Mouse (Mus musculus): Measurements from ENCODE around the gene Vkorc1. TPM values are rescaled to one million over a fixed set of nuclear protein-coding genes. Genes with fewer than 3 reads are reported as not detected.
A peak's percentile ranks its signal among the peaks of the same experiment; 100 is the strongest.
"Not testable (repeated sequence)": the region's sequence is repeated elsewhere in the genome, so short reads cannot be mapped to it uniquely, and the experiment has no call there.

Vkorc1 gene
- 286 and 318 TPM in 2 replicates for polyA plus RNA-seq (2014; fragmentation: Nextera tagmentation; extraction: Ambion mirVana)

- H3K9ac ChIP-seq (ENCODE audit: low read depth, low read length): peak within 1 kb of the TSS; percentile 79
- H3K27me3 ChIP-seq (replicated peaks; ENCODE audit: control insufficient read depth, insufficient read depth, low read length): no peaks in the 10 kb centered on the region
- peak within 1 kb of the TSS; percentile 57 for H3K4me3 ChIP-seq (ENCODE audit: low read depth, low read length)
- peaks cover 7% of the 10 kb centered on the region; the same call in 1 of the 2 replicates for H3K4me1 ChIP-seq (ENCODE audit: control insufficient read depth, insufficient read depth, low read length)
- peak within 1 kb of the TSS; percentile 74 for H3K27ac ChIP-seq (replicated peaks; ENCODE audit: low read depth, low read length)
- DNase-seq (ENCODE audit: low spot score) (peak; percentile 99), ATAC-seq (ENCODE audit: low read depth) (peak; percentile 97)
- peaks cover 20% of the 10 kb centered on the region for H3K36me3 ChIP-seq (ENCODE audit: control insufficient read depth, insufficient read depth, low read length)
- under 1% methylated on average over 25 of the region's 26 CpGs for WGBS
- H3K9me3 ChIP-seq (ENCODE audit: control insufficient read depth, low read length): no peaks in the 10 kb centered on the region
- peak within 1 kb of the TSS; percentile 82 for H3K4me2 ChIP-seq (ENCODE audit: low read depth, low read length)
These were observed at the start of gene Vkorc1, which contains the start of gene Gm21974 for GRCm38 (mm10) chr7:127895442-127895841. Gene Vkorc1 (minus strand): TSS chr7:127895617. Gene Gm21974 (minus strand): TSS chr7:127895454.

GRCm38 (mm10) chr7:127944614-127945013, 49.2 kb upstream of the Vkorc1 start:
- no peaks in the 10 kb centered on the region for H3K4me1 ChIP-seq (ENCODE audit: control insufficient read depth, insufficient read depth, low read length)
- H3K4me3 ChIP-seq (ENCODE audit: low read depth, low read length): 0 out of 2 replicates have a peak overlapping the region, but pooled peaks have one; percentile 10
- no peak overlapping the region for H3K27ac ChIP-seq (replicated peaks; ENCODE audit: low read depth, low read length)
- H3K9ac ChIP-seq (ENCODE audit: low read depth, low read length): peak overlapping the region; percentile 31; the same call in 1 of the 2 replicates
- DNase-seq (ENCODE audit: low spot score): no peak
- peak; percentile 62; the same call in 1 of the 2 replicates for ATAC-seq (ENCODE audit: low read depth)
- H3K27me3 ChIP-seq (replicated peaks; ENCODE audit: control insufficient read depth, insufficient read depth, low read length): peaks cover 29% of the 10 kb centered on the region
- H3K36me3 ChIP-seq (ENCODE audit: control insufficient read depth, insufficient read depth, low read length): no peaks in the 10 kb centered on the region
- H3K9me3 ChIP-seq (ENCODE audit: control insufficient read depth, low read length): no peaks in the 10 kb centered on the region
- peak overlapping the region; percentile 29 for H3K4me2 ChIP-seq (ENCODE audit: low read depth, low read length)
- WGBS: 14% methylated on average over 23 of the region's 23 CpGs

GRCm38 (mm10) chr7:127942097-127942496, 46.7 kb upstream of the Vkorc1 start:
- not testable (repeated sequence) for H3K4me2 ChIP-seq (ENCODE audit: low read depth, low read length); ATAC-seq (ENCODE audit: low read depth)
- WGBS: 53% methylated on average over 2 of the region's 2 CpGs

GRCm38 (mm10) chr7:127936216-127936884, 40.9 kb upstream of the Vkorc1 start:
- no peaks in the 10 kb centered on the region for H3K36me3 ChIP-seq (ENCODE audit: control insufficient read depth, insufficient read depth, low read length)
- DNase-seq (ENCODE audit: low spot score): no peak
- H3K9me3 ChIP-seq (ENCODE audit: control insufficient read depth, low read length): no peaks in the 10 kb centered on the region
- peak overlapping the region; percentile 68 for H3K9ac ChIP-seq (ENCODE audit: low read depth, low read length)
- ATAC-seq (ENCODE audit: low read depth): no peak
- H3K4me3 ChIP-seq (ENCODE audit: low read depth, low read length): peak overlapping the region; percentile 77
- peak overlapping the region; percentile 81 for H3K4me2 ChIP-seq (ENCODE audit: low read depth, low read length)
- H3K27ac ChIP-seq (replicated peaks; ENCODE audit: low read depth, low read length): no peak overlapping the region
- H3K4me1 ChIP-seq (ENCODE audit: control insufficient read depth, insufficient read depth, low read length): peaks cover 12% of the 10 kb centered on the region
- no peaks in the 10 kb centered on the region for H3K27me3 ChIP-seq (replicated peaks; ENCODE audit: control insufficient read depth, insufficient read depth, low read length)
- WGBS: 57% methylated on average over 18 of the region's 18 CpGs

More at GRCm38 (mm10) chr7:127942097-127942496, 46.7 kb upstream of the Vkorc1 start:
- H3K9me3 ChIP-seq (ENCODE audit: control insufficient read depth, low read length); H3K9ac ChIP-seq (ENCODE audit: low read depth, low read length); H3K4me3 ChIP-seq (ENCODE audit: low read depth, low read length); DNase-seq (ENCODE audit: low spot score); H3K27ac ChIP-seq (replicated peaks; ENCODE audit: low read depth, low read length); H3K4me1 ChIP-seq (ENCODE audit: control insufficient read depth, insufficient read depth, low read length); H3K36me3 ChIP-seq (ENCODE audit: control insufficient read depth, insufficient read depth, low read length): not testable (repeated sequence)
- peaks cover 29% of the 10 kb centered on the region for H3K27me3 ChIP-seq (replicated peaks; ENCODE audit: control insufficient read depth, insufficient read depth, low read length)

- ATAC-seq (ENCODE audit: low read depth) (peak; percentile 31), DNase-seq (ENCODE audit: low spot score) (peak; percentile 29)
- Histone ChIP-seq H3K4me1 (ENCODE audit: control insufficient read depth, insufficient read depth, low read length) (peaks cover 13% of the 10 kb centered on the region), H3K36me3 (ENCODE audit: control insufficient read depth, insufficient read depth, low read length) (no peaks in the 10 kb centered on the region), H3K9me3 (ENCODE audit: control insufficient read depth, low read length) (no peaks in the 10 kb centered on the region), H3K4me2 (ENCODE audit: low read depth, low read length) (peak overlapping the region; percentile 81), H3K27ac (replicated peaks; ENCODE audit: low read depth, low read length) (peak overlapping the region; percentile 65; the same call in 1 of the 2 replicates), H3K27me3 (replicated peaks; ENCODE audit: control insufficient read depth, insufficient read depth, low read length) (no peaks in the 10 kb centered on the region), H3K4me3 (ENCODE audit: low read depth, low read length) (peak overlapping the region; percentile 77), H3K9ac (ENCODE audit: low read depth, low read length) (peak overlapping the region; percentile 68)
- WGBS: under 1% methylated on average over 27 of the region's 38 CpGs
These were observed 40.3 kb upstream of the Vkorc1 start for GRCm38 (mm10) chr7:127935748-127936159.

GRCm38 (mm10) chr7:127935028-127935722, 39.8 kb upstream of the Vkorc1 start:
- ATAC-seq (ENCODE audit: low read depth) (peak; percentile 95), DNase-seq (ENCODE audit: low spot score) (peak; percentile 98)
- H3K9ac ChIP-seq (ENCODE audit: low read depth, low read length): peak overlapping the region; percentile 68
- peak overlapping the region; percentile 78 for H3K27ac ChIP-seq (replicated peaks; ENCODE audit: low read depth, low read length)
- peaks cover 13% of the 10 kb centered on the region for H3K4me1 ChIP-seq (ENCODE audit: control insufficient read depth, insufficient read depth, low read length)
- no peaks in the 10 kb centered on the region for H3K9me3 ChIP-seq (ENCODE audit: control insufficient read depth, low read length)
- H3K4me2 ChIP-seq (ENCODE audit: low read depth, low read length): peak overlapping the region; percentile 81
- 8% methylated on average over 24 of the region's 32 CpGs for WGBS
- peak overlapping the region; percentile 77 for H3K4me3 ChIP-seq (ENCODE audit: low read depth, low read length)
- H3K36me3 ChIP-seq (ENCODE audit: control insufficient read depth, insufficient read depth, low read length): no peaks in the 10 kb centered on the region
- 0 out of 2 replicates have a peak, but pooled peaks cover 2% of the 10 kb centered on the region for H3K27me3 ChIP-seq (replicated peaks; ENCODE audit: control insufficient read depth, insufficient read depth, low read length)

GRCm38 (mm10) chr7:127934075-127934474, 38.7 kb upstream of the Vkorc1 start:
- Histone ChIP-seq H3K36me3 (ENCODE audit: control insufficient read depth, insufficient read depth, low read length) (no peaks in the 10 kb centered on the region), H3K27ac (replicated peaks; ENCODE audit: low read depth, low read length) (no peak overlapping the region), H3K4me2 (ENCODE audit: low read depth, low read length) (no peak overlapping the region), H3K27me3 (replicated peaks; ENCODE audit: control insufficient read depth, insufficient read depth, low read length) (peaks cover 9% of the 10 kb centered on the region; the same call in 1 of the 2 replicates), H3K4me3 (ENCODE audit: low read depth, low read length) (no peak overlapping the region), H3K9me3 (ENCODE audit: control insufficient read depth, low read length) (no peaks in the 10 kb centered on the region), H3K9ac (ENCODE audit: low read depth, low read length) (0 out of 2 replicates have a peak overlapping the region, but pooled peaks have one; percentile 58), H3K4me1 (ENCODE audit: control insufficient read depth, insufficient read depth, low read length) (peaks cover 13% of the 10 kb centered on the region)
- WGBS: 72% methylated on average over 5 of the region's 5 CpGs
- DNase-seq (ENCODE audit: low spot score): no peak
- ATAC-seq (ENCODE audit: low read depth): no peak

- no peaks in the 10 kb centered on the region for H3K9me3 ChIP-seq (ENCODE audit: control insufficient read depth, low read length)
- WGBS: 16% methylated on average over 13 of the region's 13 CpGs
- peaks cover 18% of the 10 kb centered on the region; the same call in 1 of the 2 replicates for H3K27me3 ChIP-seq (replicated peaks; ENCODE audit: control insufficient read depth, insufficient read depth, low read length)
- H3K9ac ChIP-seq (ENCODE audit: low read depth, low read length): no peak overlapping the region
- H3K4me2 ChIP-seq (ENCODE audit: low read depth, low read length): no peak overlapping the region
- ATAC-seq (ENCODE audit: low read depth): peak; percentile 24; the same call in 1 of the 2 replicates
- H3K36me3 ChIP-seq (ENCODE audit: control insufficient read depth, insufficient read depth, low read length): no peaks in the 10 kb centered on the region
- H3K4me3 ChIP-seq (ENCODE audit: low read depth, low read length): no peak overlapping the region
- peak; percentile 72 for DNase-seq (ENCODE audit: low spot score)
- H3K27ac ChIP-seq (replicated peaks; ENCODE audit: low read depth, low read length): no peak overlapping the region
- H3K4me1 ChIP-seq (ENCODE audit: control insufficient read depth, insufficient read depth, low read length): peaks cover 13% of the 10 kb centered on the region
These were observed 37.0 kb upstream of the Vkorc1 start for GRCm38 (mm10) chr7:127932273-127933031.
